Mouse (Mus musculus) heart, adult 2 months (tissue): ENCODE data around the gene Actbl2. TPM values are rescaled to one million over a fixed set of nuclear protein-coding genes. Genes with fewer than 3 reads are reported as not detected.

Experiments used
- DNase-seq, 2 experiments: peaks; one replicate each; pipeline ENCODE4 v3.0.0; 2021
- H3K27ac ChIP-seq: fragments of 200-600 bp; 2 replicates; pipeline ENCODE4 v1.8.1; 2022
- H3K27me3 ChIP-seq: fragments of 200-500 bp; 2 replicates; pipeline ENCODE4 v1.6.1; 2012; ENCODE audit warnings: mild to moderate bottlenecking, low read length, inconsistent platforms, mixed read lengths; ENCODE audit not compliant: control insufficient read depth, insufficient read depth
- H3K36me3 ChIP-seq: fragments of 200-500 bp; 2 replicates; pipeline ENCODE4 v1.6.1; 2012; ENCODE audit warnings: low read length, inconsistent platforms; ENCODE audit not compliant: control insufficient read depth, insufficient read depth
- H3K4me1 ChIP-seq: fragments of 200-500 bp; 2 replicates; pipeline ENCODE4 v1.6.1; 2011; ENCODE audit warnings: low read length; ENCODE audit not compliant: control insufficient read depth, insufficient read depth
- H3K4me3 ChIP-seq: fragments of 200-600 bp; 2 replicates; pipeline ENCODE4 v1.8.1; 2022
- H3K79me2 ChIP-seq: fragments of 200-500 bp; replicated peaks from 2 replicates; pipeline ENCODE4 v1.6.1; 2012; ENCODE audit warnings: mild to moderate bottlenecking, inconsistent platforms, low read length, moderate library complexity, mixed read lengths; ENCODE audit not compliant: control insufficient read depth, insufficient read depth
- H3K9ac ChIP-seq: fragments of 200-500 bp; 2 replicates; pipeline ENCODE4 v1.6.1; 2012; ENCODE audit warnings: low read depth, mild to moderate bottlenecking, control low read depth, inconsistent platforms, low read length, mixed read lengths
- CTCF ChIP-seq: fragments of 200-600 bp; IDR thresholded peaks from 2 replicates; pipeline ENCODE4 v1.8.1; 2022; ENCODE audit warnings: antibody characterized with exemption, mild to moderate bottlenecking, moderate library complexity
- EP300 ChIP-seq: fragments of 200-500 bp; IDR thresholded peaks from 2 replicates; pipeline ENCODE4 v1.6.1; 2011; ENCODE audit warnings: low read depth, low read length, control low read depth; ENCODE audit not compliant: insufficient read depth
- POLR2A ChIP-seq: fragments of 200-500 bp; IDR thresholded peaks from 2 replicates; pipeline ENCODE4 v1.6.1; 2011; ENCODE audit warnings: mild to moderate bottlenecking, low read depth, low read length, control low read depth; ENCODE audit not compliant: insufficient read depth
- WGBS: fragments of 180-500 bp; shearing (Covaris S2); methylation state at CpG from one replicate; pipeline ENCODE4 v1.1.7; 2018; 5-methylcytosine and 5-hydroxymethylcytosine counted together
- intact Hi-C: fragments of 180-260 bp; cut with DNase I; formaldehyde crosslinking; loops from one replicate; pipeline ENCODE4 v1.15.1; 2025
- polyA plus RNA-seq: library from polyadenylated mRNA; depleted of rRNA; stranded (reverse); fragments of >200 nt; gene quantifications from 2 replicates; pipeline ENCODE4 v1.2.3, GENCODE M21; 2012
- total RNA-seq, 2 experiments: library from RNA; stranded (reverse); gene quantifications; 2 replicates each; pipeline ENCODE4 v1.2.3; 2021

Gene Actbl2
- total and polyA plus RNA-seq, 3 experiments, result not detected

DNA sequence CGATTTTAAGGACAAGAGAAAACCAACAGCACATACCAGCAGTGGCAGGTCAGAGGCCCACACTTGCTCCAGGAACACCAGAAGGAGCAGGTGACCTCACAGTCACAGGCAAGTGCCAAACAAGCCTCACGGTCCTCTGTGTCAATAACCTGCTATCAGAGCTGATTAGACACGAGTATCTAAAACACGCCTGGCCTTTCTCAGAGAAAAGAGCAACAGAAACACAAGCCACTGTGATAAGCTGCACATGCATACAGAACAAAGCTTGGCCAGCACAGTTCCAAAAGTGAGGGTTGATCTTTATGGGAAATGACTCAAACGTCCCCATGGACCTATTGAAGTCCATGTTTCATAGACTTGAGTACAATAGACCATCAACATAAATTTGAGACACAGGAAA, 41.2 kb downstream of the Actbl2 start:
- no peak overlapping the region for H3K9ac ChIP-seq
- WGBS, result 14% methylated on average over 5 of the region's 5 CpGs
- H3K36me3 ChIP-seq, result no peaks in the 10 kb centered on the region
- no peaks in the 10 kb centered on the region for H3K79me2 ChIP-seq
- no peak for TF ChIP-seq CTCF
- peaks cover 6% of the 10 kb centered on the region for H3K4me1 ChIP-seq
- no peak overlapping the region for H3K27ac ChIP-seq
- DNase-seq, result peak in 1 of 2 experiments; percentile 38
- no peak overlapping the region for H3K4me3 ChIP-seq
- no peaks in the 10 kb centered on the region for H3K27me3 ChIP-seq
- intact Hi-C loops, result no loop called here

- no peak overlapping the region for H3K9ac ChIP-seq
- H3K79me2 ChIP-seq, result no peaks in the 10 kb centered on the region
- no peak overlapping the region for H3K27ac ChIP-seq
- intact Hi-C loops, result no loop called here
- TF ChIP-seq EP300 (no peak), POLR2A (no peak), CTCF (no peak)
- DNase-seq, result no peak
- H3K36me3 ChIP-seq, result no peaks in the 10 kb centered on the region
- 88% methylated on average over 6 of the region's 6 CpGs for WGBS
- H3K4me1 ChIP-seq, result peaks cover 4% of the 10 kb centered on the region
- no peaks in the 10 kb centered on the region for H3K27me3 ChIP-seq
- H3K4me3 ChIP-seq, result no peak overlapping the region
Observed at GRCm38 (mm10) chr13:111297614-111298013, 42.8 kb downstream of the Actbl2 start.

GRCm38 (mm10) chr13:111299145-111299713, 44.4 kb downstream of the Actbl2 start:
- H3K36me3 ChIP-seq, result no peaks in the 10 kb centered on the region
- H3K27me3 ChIP-seq, result no peaks in the 10 kb centered on the region
- peaks cover 4% of the 10 kb centered on the region for H3K4me1 ChIP-seq
- H3K27ac ChIP-seq, result no peak overlapping the region
- WGBS, result 76% methylated on average over 8 of the region's 8 CpGs
- no peak overlapping the region for H3K9ac ChIP-seq
- DNase-seq, result no peak
- intact Hi-C loops, result no loop called here
- no peak overlapping the region for H3K4me3 ChIP-seq
- TF ChIP-seq POLR2A, result no peak
- no peak for TF ChIP-seq EP300
- no peak for TF ChIP-seq CTCF
- H3K79me2 ChIP-seq, result no peaks in the 10 kb centered on the region

- intact Hi-C loops, result no loop called here
- DNase-seq, result no peak
- Histone ChIP-seq H3K9ac (no peak overlapping the region), H3K4me1 (peaks cover 4% of the 10 kb centered on the region), H3K79me2 (no peaks in the 10 kb centered on the region), H3K27ac (no peak overlapping the region), H3K36me3 (no peaks in the 10 kb centered on the region), H3K27me3 (no peaks in the 10 kb centered on the region), H3K4me3 (no peak overlapping the region)
- TF ChIP-seq CTCF, result no peak
- TF ChIP-seq EP300, result no peak
- no peak for TF ChIP-seq POLR2A
- 86% methylated on average over 3 of the region's 3 CpGs for WGBS
Observed at GRCm38 (mm10) chr13:111300846-111301245, 46.0 kb downstream of the Actbl2 start.

GRCm38 (mm10) chr13:111301431-111301830, 46.6 kb downstream of the Actbl2 start:
- H3K27me3 ChIP-seq, result no peaks in the 10 kb centered on the region
- peaks cover 2% of the 10 kb centered on the region for H3K4me1 ChIP-seq
- intact Hi-C loops, result no loop called here
- no peaks in the 10 kb centered on the region for H3K36me3 ChIP-seq
- H3K9ac ChIP-seq, result no peak overlapping the region
- no peak for DNase-seq
- TF ChIP-seq CTCF (no peak), POLR2A (no peak), EP300 (no peak)
- no peak overlapping the region for H3K27ac ChIP-seq
- no peak overlapping the region for H3K4me3 ChIP-seq
- no peaks in the 10 kb centered on the region for H3K79me2 ChIP-seq
- WGBS, result 24% methylated on average over 2 of the region's 2 CpGs

DNA sequence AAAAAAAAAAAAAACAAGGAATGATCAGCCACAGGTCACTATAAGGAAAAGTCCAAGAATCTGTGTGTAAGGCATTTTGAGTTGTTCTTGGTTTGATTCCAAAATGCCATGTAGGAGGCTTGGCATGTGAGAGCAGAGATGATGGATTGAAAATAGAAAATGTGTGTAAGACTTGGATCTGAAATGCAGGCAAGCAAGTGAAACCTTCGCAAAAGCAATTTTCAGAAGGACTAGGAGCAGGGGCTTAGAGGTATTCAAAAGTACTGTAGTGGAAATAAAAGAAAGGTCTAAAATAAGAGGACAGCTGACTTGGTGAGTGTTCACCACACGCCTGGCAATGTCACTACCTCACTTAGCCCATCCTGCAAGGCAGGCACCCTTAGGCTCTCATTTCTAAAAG, 49.4 kb downstream of the Actbl2 start:
- Histone ChIP-seq H3K36me3 (no peaks in the 10 kb centered on the region), H3K27me3 (no peaks in the 10 kb centered on the region), H3K9ac (no peak overlapping the region), H3K4me3 (no peak overlapping the region), H3K27ac (no peak overlapping the region), H3K79me2 (no peaks in the 10 kb centered on the region), H3K4me1 (peaks cover 2% of the 10 kb centered on the region)
- TF ChIP-seq POLR2A (no peak), EP300 (no peak), CTCF (no peak)
- intact Hi-C loops, result no loop called here
- DNase-seq, result no peak
- WGBS, result 78% methylated on average over 2 of the region's 2 CpGs
